Mouse (Mus musculus): ENCODE results near the gene Elmod3.

The Elmod3 gene

DNA sequence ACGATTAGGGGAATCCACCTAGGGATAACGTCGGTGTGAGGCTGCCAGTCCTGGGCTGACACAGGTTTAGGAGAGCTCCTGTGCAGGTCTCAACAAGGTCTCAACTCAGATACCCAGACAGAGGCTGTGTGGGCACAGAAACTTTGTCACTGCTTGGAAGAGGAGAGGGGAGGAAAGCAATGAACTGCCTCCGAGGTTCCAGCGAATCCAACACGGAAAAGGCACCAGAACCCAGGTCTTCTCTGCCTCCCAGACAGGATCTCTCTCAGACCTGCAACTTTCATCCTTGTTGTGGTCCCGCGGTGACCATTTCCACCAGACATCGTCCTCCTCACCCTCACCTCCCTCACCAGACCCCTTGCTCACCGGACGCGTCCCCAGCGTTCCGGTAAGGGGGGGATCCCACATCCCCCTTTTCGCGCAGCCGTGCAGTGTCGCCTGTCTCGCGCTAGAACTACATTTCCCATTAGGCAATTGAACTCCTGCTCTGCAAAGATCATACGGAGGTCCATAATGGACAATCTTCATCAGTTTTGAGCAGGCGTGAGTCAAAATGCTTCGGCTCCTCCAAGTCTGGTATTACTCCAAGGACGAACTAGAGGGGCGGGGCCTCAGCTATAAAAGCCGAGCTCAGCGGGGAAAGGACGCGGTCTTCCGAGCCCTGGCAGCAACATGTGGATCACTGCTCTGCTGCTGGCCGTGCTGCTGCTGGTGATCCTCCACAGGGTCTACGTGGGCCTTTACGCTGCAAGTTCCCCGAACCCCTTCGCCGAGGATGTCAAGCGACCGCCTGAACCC, at the start of gene Elmod3, which contains the start of gene Retsat:
Elmod3 (minus strand) TSS at position 458 of the 798 bp plus-strand sequence.
Retsat (plus strand) TSS at position 520 of the 798 bp plus-strand sequence.
- peak; percentile 85 for DNase-seq

GRCm38 (mm10) chr6:72647383-72647820, 49.2 kb upstream of the Elmod3 start:
- peak; percentile 80 for DNase-seq

DNA sequence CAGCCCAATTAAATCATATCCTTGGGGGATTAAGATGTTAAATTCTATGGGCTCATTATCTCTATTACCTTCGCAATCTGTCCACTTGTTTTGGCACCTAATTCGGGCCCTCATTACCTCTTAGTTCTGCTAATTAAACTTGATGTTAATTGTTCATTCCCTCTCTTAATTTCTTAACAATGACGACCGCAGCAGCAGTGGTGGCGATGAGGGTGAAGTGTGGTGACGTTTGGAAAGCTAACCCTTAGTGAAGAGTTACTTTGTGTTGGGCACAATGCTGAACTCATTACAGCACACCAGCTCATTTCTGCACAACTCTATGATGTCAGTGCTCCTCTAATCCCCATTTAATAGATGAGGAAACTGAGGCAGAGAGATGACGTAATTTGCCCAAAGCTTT, 47.2 kb upstream of the Elmod3 start:
- no peak for DNase-seq

DNA sequence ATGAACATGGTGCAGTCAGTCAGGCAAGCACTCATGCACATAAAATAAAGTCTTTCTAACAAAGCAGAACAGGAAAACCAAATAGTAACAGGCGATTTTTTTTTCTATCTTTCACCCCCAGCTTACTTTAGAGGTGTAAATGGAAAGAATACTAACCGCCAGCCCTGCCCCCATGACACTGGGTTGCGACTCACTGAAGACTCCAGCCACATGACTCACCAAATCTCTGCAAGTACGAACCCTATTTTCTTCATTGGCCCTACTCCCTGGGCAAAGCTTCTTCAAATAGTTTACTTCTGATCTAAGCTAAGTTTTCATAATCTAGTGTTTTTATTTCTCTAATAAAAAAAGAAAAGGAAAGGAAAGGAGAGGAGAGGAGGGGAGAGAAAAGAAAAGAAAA, 46.4 kb upstream of the Elmod3 start:
- DNase-seq, result no peak

DNA sequence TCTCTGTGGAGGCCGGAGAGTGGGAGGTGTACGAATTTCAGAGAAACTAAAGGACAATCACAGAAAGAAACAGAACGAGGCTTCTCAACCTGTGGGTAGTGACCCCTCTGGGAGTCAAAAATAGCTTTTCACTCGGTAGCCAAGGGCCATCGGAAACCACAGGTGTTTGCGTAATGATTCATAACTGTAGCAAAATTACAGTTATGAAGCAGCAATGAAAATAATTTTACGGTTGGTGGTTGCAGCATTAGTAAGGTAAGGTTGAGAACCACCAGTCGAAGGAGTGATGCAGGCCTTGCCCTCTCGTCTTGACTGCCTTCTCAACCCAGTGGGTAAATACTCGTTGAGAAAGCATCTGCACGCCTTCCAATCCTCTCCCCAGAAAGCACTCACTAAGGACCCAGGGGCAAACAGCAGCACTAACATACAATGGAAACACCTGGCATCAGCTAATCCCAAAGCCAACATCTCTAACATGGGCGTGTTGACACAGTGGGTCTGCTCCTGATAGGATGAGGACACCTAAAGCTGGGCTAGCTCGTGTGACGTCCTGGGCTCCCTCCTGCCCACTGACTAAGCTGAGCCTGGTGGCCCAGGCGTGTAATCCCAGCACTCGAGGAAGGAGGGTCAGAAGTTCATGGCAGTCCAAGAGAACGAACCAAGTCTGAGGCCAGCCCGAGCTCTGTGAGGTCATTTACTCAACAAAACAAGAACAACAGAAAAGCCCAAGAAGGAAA, 43.2 kb upstream of the Elmod3 start:
- no peak for DNase-seq

- DNase-seq, result peak; percentile 54
Observed at GRCm38 (mm10) chr6:72636940-72637339, 38.7 kb upstream of the Elmod3 start.

- DNase-seq, result peak; percentile 36
Observed at GRCm38 (mm10) chr6:72635760-72636431, 37.7 kb upstream of the Elmod3 start.

DNA sequence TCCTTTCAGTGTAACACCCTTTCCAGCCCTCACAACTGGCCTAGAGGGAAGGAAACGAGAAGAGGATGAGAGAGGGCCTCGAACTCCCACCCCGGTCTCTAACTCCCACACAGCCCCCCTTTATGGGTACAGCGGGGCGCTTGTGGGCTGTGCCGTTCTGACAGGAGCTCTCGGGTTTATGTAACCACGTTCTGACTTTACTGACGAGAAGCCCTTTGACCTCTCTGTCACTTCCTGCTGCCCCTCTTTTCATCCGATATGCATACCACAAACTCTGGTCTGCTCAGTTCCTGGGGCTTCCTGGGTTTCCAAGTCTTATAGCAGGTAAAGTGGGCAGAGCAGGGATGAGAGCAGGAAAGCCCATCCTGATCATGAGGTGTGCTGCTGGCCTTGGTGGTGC, 36.1 kb upstream of the Elmod3 start:
- peak; percentile 59 for DNase-seq

DNA sequence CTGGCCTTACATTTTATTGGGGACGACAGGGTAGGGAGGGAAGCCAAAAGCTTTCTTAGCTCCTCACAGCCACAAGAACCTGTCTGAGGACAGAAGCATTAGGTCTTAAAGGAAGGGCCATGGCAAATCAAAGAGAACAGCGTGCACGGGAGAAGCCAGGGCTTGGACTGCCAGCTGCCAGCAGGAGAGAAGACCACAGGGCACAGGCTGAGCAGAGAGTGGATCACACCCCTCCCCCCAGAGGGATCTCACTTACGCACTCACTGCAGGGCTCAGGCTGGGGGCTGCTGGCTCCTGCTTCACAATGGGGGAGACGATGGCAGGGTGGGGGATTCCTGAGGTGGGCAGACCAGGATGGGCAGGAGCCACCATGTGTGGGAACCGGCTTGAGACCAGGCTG, 33.5 kb upstream of the Elmod3 start:
- no peak for DNase-seq

- DNase-seq, result no peak
Observed at GRCm38 (mm10) chr6:72630961-72631360, 32.7 kb upstream of the Elmod3 start.

DNA sequence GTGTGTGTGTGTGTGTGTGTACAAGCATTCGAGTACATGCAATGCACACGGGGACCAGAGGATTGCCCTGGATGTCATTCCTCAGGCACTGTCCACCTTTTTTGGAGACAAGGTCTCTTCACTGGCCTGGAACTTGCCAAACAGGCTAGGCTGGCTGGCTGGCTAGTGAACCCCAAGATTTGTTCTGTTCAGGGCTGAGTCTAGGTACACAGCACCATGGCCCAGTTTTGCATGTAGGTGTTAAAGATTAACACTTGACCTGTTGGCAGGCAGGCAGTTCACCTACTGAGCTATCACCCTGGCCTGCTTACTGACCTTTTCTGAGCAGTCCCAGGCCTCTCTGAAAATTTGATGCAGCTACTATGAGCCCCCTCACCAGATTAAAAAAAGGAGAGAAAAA, 32.2 kb upstream of the Elmod3 start:
- no peak for DNase-seq

DNA sequence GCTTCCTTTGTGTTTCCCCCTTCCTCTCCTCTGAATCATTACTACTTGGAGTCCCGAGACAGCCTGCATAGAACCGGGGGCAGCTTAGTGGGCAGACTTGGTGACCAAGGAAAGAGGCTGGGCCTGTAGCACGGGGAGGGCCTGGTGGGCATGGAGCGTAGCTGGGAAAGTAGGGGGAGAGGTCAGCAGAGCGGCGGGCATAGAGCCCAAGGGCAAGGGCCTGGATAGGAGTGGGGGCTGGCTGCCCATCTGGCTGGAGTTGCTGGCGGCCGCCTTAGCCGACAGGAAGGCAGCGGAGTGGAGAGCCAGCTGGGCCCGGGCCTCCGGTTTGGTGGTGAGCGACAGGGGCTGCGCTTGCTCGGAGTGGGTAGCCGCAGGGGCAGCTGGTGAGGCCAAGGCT, 29.1 kb upstream of the Elmod3 start:
- DNase-seq, result no peak

DNA sequence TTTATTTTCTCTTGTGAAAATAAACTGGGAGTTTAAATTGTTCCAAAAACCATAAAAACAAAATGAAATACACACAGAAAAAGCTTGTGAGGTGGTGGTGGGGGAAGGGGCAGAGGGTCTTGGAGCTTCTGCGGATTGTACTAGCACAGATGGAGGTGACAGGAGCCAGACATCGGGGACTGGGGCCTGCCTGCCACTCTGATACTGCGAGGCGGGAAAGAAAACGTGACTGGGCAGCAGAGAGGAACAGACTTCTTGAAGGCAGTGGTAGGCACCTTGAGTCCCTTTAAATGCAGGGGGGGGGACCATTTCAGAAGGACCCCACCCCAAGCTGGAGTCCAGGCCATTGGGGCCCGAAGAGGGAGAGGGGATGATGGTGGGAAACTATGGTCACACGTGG, 28.2 kb upstream of the Elmod3 start:
- DNase-seq, result no peak

GRCm38 (mm10) chr6:72623661-72624402, 25.6 kb upstream of the Elmod3 start:
- no peak for DNase-seq

GRCm38 (mm10) chr6:72622917-72623316, 24.7 kb upstream of the Elmod3 start:
- no peak for DNase-seq

- DNase-seq, result no peak
Observed at GRCm38 (mm10) chr6:72620920-72621319, 22.7 kb upstream of the Elmod3 start.

GRCm38 (mm10) chr6:72619734-72620532, 21.7 kb upstream of the Elmod3 start:
- DNase-seq, result no peak

DNA sequence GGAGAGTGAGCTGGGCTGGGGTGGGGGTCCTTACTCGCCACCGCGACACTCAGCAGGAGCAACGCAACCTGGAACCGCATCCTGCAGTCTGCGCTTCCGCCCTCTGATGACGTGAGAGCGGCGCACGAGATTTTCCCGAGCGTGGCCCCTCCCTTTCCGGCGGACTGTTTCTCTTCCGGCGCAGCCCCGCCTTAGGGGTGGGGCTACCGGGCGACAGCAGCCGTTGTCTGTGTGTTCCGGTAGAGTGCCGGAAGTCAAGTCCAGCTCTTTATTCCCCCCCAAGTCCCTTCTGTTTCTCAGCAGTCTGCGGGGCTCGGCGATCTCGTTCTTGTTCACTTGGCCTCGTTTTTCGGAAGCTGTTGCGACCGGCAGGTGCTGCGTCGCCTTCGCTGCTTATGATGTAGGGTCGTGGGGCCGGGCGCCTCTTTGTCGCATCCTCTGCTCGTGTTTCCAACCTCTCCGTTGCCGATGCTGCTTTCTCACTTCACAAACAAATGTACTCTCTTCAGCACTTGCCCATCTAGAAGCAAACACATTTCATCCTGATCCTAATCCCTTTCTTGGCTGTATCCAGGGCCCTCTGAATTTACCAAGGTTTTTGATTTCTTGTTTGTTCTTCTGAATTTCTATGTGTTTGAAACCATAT, 18.6 kb upstream of the Elmod3 start, which contains the start of gene Tgoln1:
Tgoln1 (minus strand) TSS at position 358 of the 646 bp plus-strand sequence.
- peak; percentile 97 for DNase-seq

GRCm38 (mm10) chr6:72615561-72616375, 17.6 kb upstream of the Elmod3 start:
- DNase-seq, result peak; percentile 58

GRCm38 (mm10) chr6:72615151-72615550, 16.9 kb upstream of the Elmod3 start:
- DNase-seq, result no peak
